Mouse (Mus musculus) CH12.LX (cell line): ENCODE data around the gene Scarb1. TPM values are rescaled to one million over a fixed set of nuclear protein-coding genes. Genes with fewer than 3 reads are reported as not detected.

Experiments used
- DNase-seq: peaks from one replicate; pipeline ENCODE4 v3.0.0-alpha.2; 2013; ENCODE audit errors: extremely low read depth
- H3K27ac ChIP-seq: 2 replicates; pipeline ENCODE4 v1.5.1; 2012; ENCODE audit warnings: low read depth, mild to moderate bottlenecking, control low read depth, moderate library complexity; ENCODE audit not compliant: insufficient read depth
- H3K27me3 ChIP-seq: replicated peaks from 2 replicates; pipeline ENCODE3; 2012; ENCODE audit warnings: inconsistent platforms
- H3K36me3 ChIP-seq, 2 experiments: replicated peaks in 1 of 2; 2 replicates each; pipeline versions ENCODE3 to v1.6.1; 2012; ENCODE audit warnings: inconsistent platforms in 1 of 2, low read length in 1 of 2, mild to moderate bottlenecking in 1 of 2, mixed read lengths in 1 of 2, moderate library complexity in 1 of 2; ENCODE audit not compliant: control insufficient read depth in 1 of 2, insufficient read depth in 1 of 2
- H3K4me1 ChIP-seq, 2 experiments: 2 replicates each; pipeline ENCODE4 v1.6.1; 2012; ENCODE audit warnings: inconsistent platforms in 1 of 2, moderate library complexity in 1 of 2; ENCODE audit not compliant: insufficient read depth in 2 of 2, control insufficient read depth in 1 of 2
- H3K4me2 ChIP-seq: 2 replicates; pipeline ENCODE4 v1.6.1; 2012; ENCODE audit warnings: low read depth, mild to moderate bottlenecking, control low read depth; ENCODE audit not compliant: poor library complexity, insufficient read depth, severe bottlenecking
- H3K4me3 ChIP-seq, 3 experiments: fragments of 150-350 bp in 1 of 3; sonication (generic) in 1 of 3; replicated peaks in 1 of 3; 2 replicates each; pipeline versions ENCODE3 to v1.5.1; 2011 to 2012; ENCODE audit warnings: low read depth in 2 of 3, low read length in 2 of 3, mild to moderate bottlenecking in 2 of 3, moderate library complexity in 2 of 3, control low read depth in 1 of 3, improper control_type of control experiment in 1 of 3, inconsistent platforms in 1 of 3, mixed read lengths in 1 of 3; ENCODE audit not compliant: poor library complexity in 1 of 3
- H3K79me2 ChIP-seq: replicated peaks from 2 replicates; pipeline ENCODE4 v1.6.1; 2012; ENCODE audit warnings: mild to moderate bottlenecking, moderate library complexity; ENCODE audit not compliant: control insufficient read depth, poor library complexity, insufficient read depth, severe bottlenecking; ENCODE audit errors: extremely low read depth
- H3K9ac ChIP-seq: 2 replicates; pipeline ENCODE4 v1.6.1; 2012; ENCODE audit warnings: low read depth, mild to moderate bottlenecking, control low read depth, moderate library complexity; ENCODE audit not compliant: insufficient read depth
- H3K9me3 ChIP-seq: replicated peaks from 2 replicates; pipeline ENCODE3; 2012; ENCODE audit warnings: low read length, inconsistent platforms, mixed read lengths
- CHD2 ChIP-seq: IDR thresholded peaks from 2 replicates; pipeline ENCODE4 v1.6.1; 2011; ENCODE audit warnings: low read length, improper control_type of control experiment
- CTCF ChIP-seq, 2 experiments: IDR thresholded peaks in 1 of 2; conservative IDR thresholded peaks in 1 of 2; 2 replicates each; pipeline ENCODE4 v1.5.1; 2011 to 2012; ENCODE audit warnings: low read depth in 2 of 2, low read length in 2 of 2, improper control_type of control experiment in 1 of 2, inconsistent platforms in 1 of 2, mild to moderate bottlenecking in 1 of 2, moderate library complexity in 1 of 2
- ELF1 ChIP-seq: IDR thresholded peaks from 2 replicates; pipeline ENCODE4 v1.6.1; 2014; ENCODE audit warnings: low read depth, mild to moderate bottlenecking, inconsistent platforms, low read length, improper control_type of control experiment
- MXI1 ChIP-seq: IDR thresholded peaks from 2 replicates; pipeline ENCODE4 v1.6.1; 2011; ENCODE audit warnings: mild to moderate bottlenecking, low read depth, low read length, improper control_type of control experiment
- RAD21 ChIP-seq: IDR thresholded peaks from 2 replicates; pipeline ENCODE4 v1.6.1; 2011; ENCODE audit warnings: low read depth, mild to moderate bottlenecking, low read length, improper control_type of control experiment, moderate library complexity
- RCOR1 ChIP-seq: conservative IDR thresholded peaks from 2 replicates; pipeline ENCODE4 v1.6.1; 2012; ENCODE audit warnings: low read depth, mild to moderate bottlenecking, inconsistent platforms, low read length, improper control_type of control experiment
- SIN3A ChIP-seq: IDR thresholded peaks from 2 replicates; pipeline ENCODE4 v1.6.1; 2012; ENCODE audit warnings: low read length, improper control_type of control experiment, inconsistent platforms
- SMC3 ChIP-seq: IDR thresholded peaks from 2 replicates; pipeline ENCODE4 v1.6.1; 2011; ENCODE audit warnings: low read depth, low read length, improper control_type of control experiment
- UBTF ChIP-seq: IDR thresholded peaks from 2 replicates; pipeline ENCODE4 v1.6.1; 2012; ENCODE audit warnings: low read depth, mild to moderate bottlenecking, inconsistent platforms, low read length, improper control_type of control experiment, moderate library complexity
- USF1 ChIP-seq: IDR thresholded peaks from 2 replicates; pipeline ENCODE4 v1.6.1; 2014; ENCODE audit warnings: low read depth, mild to moderate bottlenecking, inconsistent platforms, low read length, improper control_type of control experiment
- ZC3H11A ChIP-seq: IDR thresholded peaks from 2 replicates; pipeline ENCODE4 v1.6.1; 2012; ENCODE audit warnings: low read depth, mild to moderate bottlenecking, inconsistent platforms, low read length, improper control_type of control experiment
- ZKSCAN1 ChIP-seq: IDR thresholded peaks from 2 replicates; pipeline ENCODE4 v1.6.1; 2012; ENCODE audit warnings: low read depth, inconsistent platforms, low read length, improper control_type of control experiment, borderline replicate concordance
- ZMIZ1 ChIP-seq: IDR thresholded peaks from 2 replicates; pipeline ENCODE4 v1.6.1; 2012; ENCODE audit warnings: low read depth, mild to moderate bottlenecking, inconsistent platforms, low read length, improper control_type of control experiment
- dilution Hi-C: fragments of 300-500 bp; cut with MboI; formaldehyde crosslinking; loops from 2 replicates; pipeline ENCODE4 v1.14.3; 2020; ENCODE audit warnings: low sequenced_read_pairs; ENCODE audit not compliant: extremely low pct_unique_long_range_greater_than_20kb, extremely low pct_ligation_motif_present
- in situ Hi-C: fragments of 300-500 bp; cut with MboI; formaldehyde crosslinking; loops from 3 replicates; pipeline ENCODE4 v1.14.3; 2019; ENCODE audit warnings: low sequenced_read_pairs, low pct_ligation_motif_present, low pct_unique_long_range_greater_than_20kb, mixed read lengths
- polyA plus RNA-seq: library from polyadenylated mRNA; unstranded; fragments of >175 nt; gene quantifications from 2 replicates; pipeline ENCODE4 v1.2.1, GENCODE M21; 2012; ENCODE audit warnings: low read depth; ENCODE audit not compliant: insufficient read length
- total RNA-seq, 2 experiments: library from RNA; depleted of rRNA; stranded (reverse); fragments of 300-350 nt in 1 of 2; fragments of >200 nt in 1 of 2; gene quantifications; 2 replicates each; pipeline ENCODE4 v1.2.3; 2012 to 2014

The Scarb1 gene
- total and polyA plus RNA-seq, 3 experiments = 11.6 to 24.7 (median 20.0) TPM

DNA sequence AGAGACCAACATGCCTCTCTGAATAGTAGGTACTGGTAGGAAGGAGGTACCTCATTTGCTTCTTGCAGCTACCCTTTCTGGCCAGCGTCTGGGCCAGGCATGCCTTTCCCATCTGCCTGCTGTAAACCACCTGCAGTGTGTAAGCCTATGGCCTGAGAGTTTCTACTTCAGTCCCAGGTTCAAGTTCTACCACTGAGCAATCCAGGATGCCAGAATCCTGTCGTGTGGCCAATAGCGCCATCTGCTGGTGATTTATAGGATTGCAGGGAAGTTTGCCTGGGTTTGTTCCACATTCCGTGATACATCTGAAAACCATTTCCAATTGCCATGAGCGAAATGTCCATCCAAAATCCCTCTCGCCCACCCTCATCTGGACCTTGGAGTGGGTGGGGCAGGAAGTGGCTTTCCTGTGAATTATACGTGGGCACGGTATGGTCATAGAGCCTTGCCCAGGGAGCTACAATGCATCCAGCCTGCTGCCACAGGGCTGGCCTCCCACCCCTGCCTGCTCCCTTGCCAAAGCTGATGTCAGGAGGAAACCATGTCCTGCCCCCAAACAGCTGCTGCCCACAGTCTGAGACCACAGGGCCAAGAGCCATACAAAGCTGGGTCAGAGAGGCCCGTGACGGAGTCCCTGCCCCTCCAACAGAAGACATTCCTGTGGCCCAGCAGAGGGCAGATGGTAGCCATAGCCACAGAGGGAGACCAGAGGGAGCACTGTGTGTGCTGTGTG, 72.7 kb downstream of the Scarb1 start:
- Histone ChIP-seq H3K9me3 (peaks cover 7% of the 10 kb centered on the region), H3K79me2 (no peaks in the 10 kb centered on the region), H3K9ac (no peak overlapping the region), H3K36me3 (no peaks in the 10 kb centered on the region), H3K4me2 (no peak overlapping the region), H3K4me3 (no peak overlapping the region), H3K27ac (no peak overlapping the region), H3K27me3 (peaks cover 6% of the 10 kb centered on the region), H3K4me1 (peaks cover 0 to 12% of the 10 kb centered on the region in 2 experiments; a peak in 2 of 4 replicates)
- in situ Hi-C loops = no loop called here
- dilution Hi-C loops = no loop called here
- DNase-seq = peak; percentile 58
- TF ChIP-seq RAD21 (peak; percentile 84), ZMIZ1 (no peak), ZC3H11A (peak; percentile 26; the same call in 1 of the 2 replicates), CTCF (conservative IDR thresholded peaks at IDR 0.05 in 1 of 2, IDR thresholded peaks at IDR 0.05 in 1 of 2; ENCODE audit: low read depth in 2 of 2, low read length in 2 of 2) (peak; percentile 88 to 99), ELF1 (no peak), SMC3 (peak; percentile 78), MXI1 (no peak)

DNA sequence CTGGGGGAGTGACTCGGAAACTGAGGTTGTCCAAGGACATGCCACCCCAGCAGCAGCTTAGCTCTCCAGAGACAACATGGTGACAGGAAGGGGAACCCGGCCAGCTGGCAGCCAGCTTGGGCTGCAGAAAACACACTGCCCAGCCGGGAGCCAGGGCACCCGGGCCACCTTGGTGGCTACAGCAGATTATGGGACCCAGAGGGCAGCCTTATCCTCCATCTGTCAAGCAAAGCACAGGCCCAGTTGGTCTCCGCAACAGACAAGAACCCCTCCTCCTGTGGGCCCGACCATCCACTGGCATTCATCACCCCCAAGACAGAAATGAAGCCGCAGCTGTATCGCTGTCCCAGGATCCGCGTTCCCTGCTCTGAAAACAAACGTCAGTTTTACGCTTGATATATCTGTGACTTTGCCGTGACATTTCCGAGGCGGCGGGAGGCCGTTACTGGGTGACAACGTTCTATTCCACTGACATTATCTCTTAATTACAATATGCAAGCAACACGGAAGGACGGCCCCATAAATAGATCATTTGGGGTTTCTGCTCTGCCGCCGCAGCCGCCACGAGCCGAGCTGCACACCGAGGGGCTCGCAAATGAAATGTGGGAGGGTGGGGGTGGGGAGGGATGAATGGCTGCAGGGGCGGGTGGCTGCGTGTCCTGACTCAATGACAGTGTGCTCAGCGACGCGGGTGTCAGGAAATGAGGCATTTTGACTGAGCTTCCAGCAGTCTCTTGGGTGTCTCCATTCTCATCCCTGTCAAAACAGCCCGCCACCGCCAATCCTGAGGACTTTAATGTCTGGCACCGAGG, 73.5 kb downstream of the Scarb1 start:
- Histone ChIP-seq H3K36me3 (no peaks in the 10 kb centered on the region), H3K4me2 (no peak overlapping the region), H3K4me3 (no peak overlapping the region), H3K9ac (no peak overlapping the region), H3K79me2 (no peaks in the 10 kb centered on the region), H3K9me3 (peaks cover 7% of the 10 kb centered on the region), H3K27ac (no peak overlapping the region), H3K4me1 (peaks cover 0 to 11% of the 10 kb centered on the region in 2 experiments; a peak in 1 of 4 replicates), H3K27me3 (peaks cover 8% of the 10 kb centered on the region)
- TF ChIP-seq USF1 (no peak), RCOR1 (no peak), CHD2 (no peak), UBTF (no peak), SIN3A (no peak), ZKSCAN1 (no peak)
- in situ Hi-C loops = no loop called here
- no peak for DNase-seq
- dilution Hi-C loops = no loop called here
